Mouse (Mus musculus) fat pad, adult 2 months (tissue): ENCODE measurements around the gene Gm29797.

Experiments
- DNase-seq: peaks from one replicate; pipeline ENCODE4 v3.0.0-alpha.2; 2011; ENCODE audit warnings: low read depth, low spot score; ENCODE audit errors: extremely low read depth

Gm29797 gene

DNA sequence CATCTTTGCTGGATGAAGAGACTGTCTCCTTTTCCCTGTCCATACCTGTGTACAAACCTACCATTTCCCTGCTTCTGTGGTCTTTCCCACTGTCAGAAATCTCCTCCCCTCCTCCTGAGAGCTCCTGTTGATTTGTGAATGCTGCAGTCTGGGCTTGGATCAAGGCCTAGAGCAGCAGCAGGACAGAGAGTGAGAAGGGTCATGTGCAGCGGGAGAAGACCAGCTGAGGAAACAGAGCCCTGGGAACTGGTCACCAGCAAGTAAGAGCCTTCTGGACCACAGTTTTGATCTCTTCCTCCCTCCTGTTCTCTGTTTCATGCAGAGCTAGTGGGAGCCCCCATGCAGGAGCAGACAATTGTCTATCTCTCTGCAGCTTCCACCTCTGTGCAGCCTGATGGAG, 38.9 kb downstream of the Gm29797 start:
- no peak for DNase-seq

DNA sequence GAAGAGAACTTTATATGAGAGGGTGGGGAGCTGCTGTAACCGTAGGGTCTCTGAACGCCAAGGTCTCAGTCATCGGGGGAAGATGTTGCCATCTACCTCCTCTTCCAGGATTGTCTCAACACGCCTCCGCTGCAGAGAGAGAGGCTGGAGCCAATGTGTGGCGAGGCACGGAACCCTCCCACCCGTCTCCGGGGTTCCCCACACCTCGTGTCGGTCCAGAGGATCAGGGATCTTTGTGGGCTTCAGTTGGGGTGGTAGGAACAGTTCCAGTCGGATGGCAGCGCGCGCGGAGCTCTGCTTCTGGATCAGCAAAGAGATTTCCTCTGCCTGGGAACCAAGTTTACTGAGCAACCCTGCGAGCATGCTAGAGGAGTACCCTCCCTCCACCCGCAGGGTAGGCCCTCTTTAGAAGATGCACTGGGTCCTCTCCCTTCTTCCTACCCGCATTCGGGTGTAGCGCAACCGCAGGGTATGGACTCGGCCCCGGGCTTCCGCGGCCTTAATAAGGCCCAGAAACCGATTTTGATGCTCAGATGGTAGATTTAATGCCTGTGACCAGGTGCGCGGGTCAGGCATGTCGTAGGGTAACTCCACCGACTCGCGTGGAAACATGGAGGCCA, 40.1 kb downstream of the Gm29797 start:
- no peak for DNase-seq

DNA sequence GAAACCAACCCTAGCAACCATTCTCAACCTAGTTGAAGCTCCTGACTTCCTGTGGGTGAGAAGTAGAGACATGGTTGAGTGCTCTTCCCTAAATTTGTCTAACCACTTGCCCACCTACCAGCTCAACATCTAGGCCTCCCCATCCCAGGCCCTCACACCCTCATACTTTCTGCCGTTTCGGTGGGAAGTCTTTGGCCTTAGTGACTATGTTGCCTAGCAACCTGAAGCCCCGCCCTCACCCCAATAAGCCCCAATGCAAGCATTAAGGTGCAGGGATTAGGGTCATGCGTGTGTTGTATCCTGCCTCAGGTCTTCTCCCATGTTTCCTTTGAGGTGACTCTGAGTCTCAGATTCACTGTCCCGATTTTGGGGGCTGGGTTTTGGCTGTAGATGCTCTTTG, 41.4 kb downstream of the Gm29797 start, which contains the start of gene Lkaaear1:
Gene Lkaaear1, minus strand, starts transcription at position 202 of the 400 bp plus-strand sequence.
- DNase-seq: no peak

DNA sequence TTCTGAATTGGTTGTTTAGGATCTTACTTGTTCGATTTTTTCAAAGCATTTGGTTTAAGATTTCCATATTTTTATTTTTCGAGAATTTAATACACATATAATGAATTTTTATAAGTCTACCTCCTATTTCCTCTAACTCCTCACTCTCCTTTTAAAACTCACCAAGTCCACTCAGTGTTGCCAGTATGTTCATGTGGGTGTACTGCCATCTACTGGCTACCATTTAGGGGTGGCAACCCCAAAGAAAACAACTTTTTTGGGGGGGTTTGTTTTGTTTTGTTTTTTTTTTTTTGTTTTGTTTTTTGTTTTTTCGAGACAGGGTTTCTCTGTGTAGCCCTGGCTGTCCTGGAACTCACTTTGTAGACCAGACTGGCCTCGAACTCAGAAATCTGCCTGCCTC, 49.8 kb downstream of the Gm29797 start:
- no peak for DNase-seq
